Mouse (Mus musculus) liver, adult 2 months (tissue): Measurements from ENCODE around the gene Mecom.

Experiments
- CTCF ChIP-seq: fragments of 200-500 bp; IDR thresholded peaks from 2 replicates; pipeline ENCODE4 v1.5.1; 2011; ENCODE audit warnings: low read depth, low read length, control low read depth
- POLR2A ChIP-seq: fragments of 200-500 bp; IDR thresholded peaks from 2 replicates; pipeline ENCODE4 v1.6.1; 2011; ENCODE audit warnings: low read length, control low read depth; ENCODE audit not compliant: insufficient read depth; ENCODE audit errors: extremely low read depth

DNA sequence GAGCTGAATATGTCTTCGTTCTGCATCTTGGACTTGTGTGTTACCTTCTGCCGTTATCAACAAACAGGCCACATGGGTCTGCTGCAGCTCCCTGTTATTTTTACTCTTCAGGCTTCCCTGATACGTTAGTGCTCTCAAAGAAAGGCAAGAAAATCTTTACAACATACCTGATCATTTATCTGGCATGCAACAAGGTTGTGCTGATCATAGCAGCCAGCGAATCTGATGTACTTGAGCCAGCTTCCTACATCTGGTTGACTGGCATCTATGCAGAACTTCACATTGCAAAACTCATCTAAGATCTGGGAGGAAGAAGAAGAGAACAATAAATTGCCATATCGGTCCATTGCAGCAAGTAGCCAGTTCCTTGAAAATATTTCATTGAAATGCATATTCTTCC is 538.2 kb downstream of the Mecom start:
- no peak for TF ChIP-seq CTCF
- no peak for TF ChIP-seq POLR2A
